Mouse (Mus musculus): ENCODE measurements at regions not wholly inside any gene's neighbourhood (a gene's known extent, or its start where the extent isn't known, plus 50 kb on each side); places are given as distances from the start of the nearest gene placed in this dataset.

- H3K27me3 ChIP-seq (ENCODE audit: insufficient read depth, low read length), result no peaks in the 10 kb centered on the region
- H3K36me3 ChIP-seq (replicated peaks), result no peaks in the 10 kb centered on the region
- H3K4me3 ChIP-seq (ENCODE audit: low read depth, low read length), result no peak overlapping the region
- no peaks in the 10 kb centered on the region for H3K4me1 ChIP-seq (ENCODE audit: insufficient read depth, low read depth, low read length)
- TF ChIP-seq GATA1 (IDR thresholded peaks at IDR 0.05; ENCODE audit: borderline replicate concordance, low read length) (no peak), CTCF (IDR thresholded peaks at IDR 0.05; ENCODE audit: low read depth, low read length) (no peak), GATA2 (IDR thresholded peaks at IDR 0.05; ENCODE audit: borderline replicate concordance, low read depth, low read length) (no peak), TAL1 (conservative IDR thresholded peaks at IDR 0.05; ENCODE audit: low read depth, low read length) (no peak), POLR2AphosphoS5 (IDR thresholded peaks at IDR 0.05; ENCODE audit: insufficient replicate concordance, low read depth, low read length) (no peak)
- ATAC-seq (ENCODE audit: extremely low read depth, insufficient number of reproducible peaks, low FRiP score, poor library complexity, severe bottlenecking) (no peak), DNase-seq (ENCODE audit: low spot score) (no peak)
- no peaks in the 10 kb centered on the region for H3K9me3 ChIP-seq (replicated peaks)
Measured at GRCm38 (mm10) chr3:159787776-159788175, 51.7 kb upstream of the Wls start.

All from G1E (cell line).